Mouse (Mus musculus): ENCODE results near the gene Ano5.

- TF ChIP-seq CTCF (IDR thresholded peaks at IDR 0.05) (no peak), EP300 (IDR thresholded peaks at IDR 0.05) (no peak)
Measured at GRCm38 (mm10) chr7:51618412-51618811, 107.6 kb downstream of the Ano5 start.

Data from lung, postnatal 0 days (tissue).